Mouse (Mus musculus) spleen, adult 18-20 months (tissue): ENCODE results near the gene Plscr3.

Source experiments
- DNase-seq, 2 experiments: peaks; one replicate each; pipeline ENCODE4 v3.0.0; 2022; ENCODE audit warnings: mixed read lengths in 2 of 2

Plscr3 gene

GRCm38 (mm10) chr11:69846198-69846680, at the start of gene Plscr3:
Gene Plscr3, plus strand, starts transcription at chr11:69846376.
- peak; percentile 81 to 94 for DNase-seq

GRCm38 (mm10) chr11:69797924-69798323, 48.3 kb upstream of the Plscr3 start:
- DNase-seq: no peak

GRCm38 (mm10) chr11:69799394-69800137, 46.6 kb upstream of the Plscr3 start:
- peak; percentile 48 to 53 for DNase-seq

GRCm38 (mm10) chr11:69800138-69800391, 46.1 kb upstream of the Plscr3 start:
- no peak for DNase-seq

- peak in 1 of 2 experiments; percentile 19 for DNase-seq
These were observed 45.6 kb upstream of the Plscr3 start for GRCm38 (mm10) chr11:69800392-69801197.

- no peak for DNase-seq
These were observed 44.7 kb upstream of the Plscr3 start, which contains the start of gene Fgf11 for GRCm38 (mm10) chr11:69801379-69801977. Gene Fgf11, minus strand, starts transcription at chr11:69801857.

GRCm38 (mm10) chr11:69802648-69803105, 43.5 kb upstream of the Plscr3 start:
- DNase-seq: peak; percentile 58 to 72

GRCm38 (mm10) chr11:69803328-69803727, 42.8 kb upstream of the Plscr3 start:
- DNase-seq: no peak

GRCm38 (mm10) chr11:69803786-69804651, 42.2 kb upstream of the Plscr3 start:
- DNase-seq: peak; percentile 59 to 79

- DNase-seq: no peak
These were observed 41.6 kb upstream of the Plscr3 start for GRCm38 (mm10) chr11:69804652-69804940.

- DNase-seq: no peak
These were observed 40.9 kb upstream of the Plscr3 start, which contains the start of gene Tmem102 for GRCm38 (mm10) chr11:69804972-69805909. Gene Tmem102, minus strand, starts transcription at chr11:69805624.

GRCm38 (mm10) chr11:69806378-69806777, 39.8 kb upstream of the Plscr3 start:
- DNase-seq: no peak

GRCm38 (mm10) chr11:69807641-69808040, 38.5 kb upstream of the Plscr3 start:
- no peak for DNase-seq

- DNase-seq: no peak
These were observed 35.9 kb upstream of the Plscr3 start for GRCm38 (mm10) chr11:69810280-69810679.

- DNase-seq: no peak
These were observed 31.0 kb upstream of the Plscr3 start, which contains the start of gene Gm39566 for GRCm38 (mm10) chr11:69815155-69815554. Gene Gm39566, minus strand, starts transcription at chr11:69815298.

GRCm38 (mm10) chr11:69816520-69816919, 29.7 kb upstream of the Plscr3 start:
- DNase-seq: no peak

GRCm38 (mm10) chr11:69818365-69818764, 27.8 kb upstream of the Plscr3 start, which contains the start of gene Spem2:
Gene Spem2, minus strand, starts transcription at chr11:69818465.
- no peak for DNase-seq

GRCm38 (mm10) chr11:69818871-69819270, 27.3 kb upstream of the Plscr3 start:
- DNase-seq: no peak

GRCm38 (mm10) chr11:69822080-69822479, 24.1 kb upstream of the Plscr3 start, which contains the start of gene Spem1:
Gene Spem1, minus strand, starts transcription at chr11:69822180.
- no peak for DNase-seq

- DNase-seq: no peak
These were observed 22.7 kb upstream of the Plscr3 start for GRCm38 (mm10) chr11:69823456-69823855.

GRCm38 (mm10) chr11:69828832-69829231, 17.3 kb upstream of the Plscr3 start:
- DNase-seq: no peak
